Comparison of ENCODE assay signal across 30 mouse cellular contexts in genomic region chr12:106519141-106519540, GRCm38 (mm10).
"Had no signal": no experiment of that assay in that cellular context is flagged by ENCODE, and none has a peak within 500 bp of the region (broad histone marks: within the 10 kb centered on the region; RNA-seq: fewer than 3 reads in every experiment).

No protein-coding gene starts in this region.

- H3K27me3 ChIP-seq: liver, embryonic 12.5 days; liver, embryonic 13.5 days; liver, embryonic 15.5 days; lung, embryonic 15.5 days; megakaryocyte, embryonic 14.5 days; midbrain, embryonic 12.5 days; midbrain, embryonic 15.5 days; neural tube, embryonic 12.5 days had no signal

- ATAC-seq: liver, embryonic 12.5 days; liver, postnatal 0 days; lung, postnatal 0 days; midbrain, embryonic 13.5 days; midbrain, embryonic 15.5 days had no signal

- DNase-seq: left cerebral cortex, postnatal 4 days; liver; liver, embryonic 13.5 days; liver, postnatal 0 days; lung, adult 18-20 months; lung, adult 2 months; lung, embryonic 14.5 days; lung, postnatal 10 days; lung, postnatal 14 days; lung, postnatal 36 days; lung, postnatal 4 days; midbrain, embryonic 14.5 days had no signal

- H3K27ac ChIP-seq: left cerebral cortex, adult 2 months; limb, embryonic 10.5 days; limb, embryonic 12.5 days; limb, embryonic 13.5 days; limb, embryonic 15.5 days; liver, embryonic 12.5 days; liver, embryonic 13.5 days; liver, embryonic 14.5 days; liver, embryonic 15.5 days; lung, embryonic 15.5 days; macrophage; midbrain, embryonic 12.5 days; midbrain, embryonic 13.5 days; midbrain, embryonic 15.5 days; neural tube, embryonic 12.5 days had no signal

- H3K9me3 ChIP-seq: limb, embryonic 10.5 days; limb, embryonic 12.5 days; limb, embryonic 13.5 days; limb, embryonic 15.5 days; liver, embryonic 12.5 days; liver, embryonic 13.5 days; liver, embryonic 15.5 days; lung, embryonic 15.5 days; midbrain, embryonic 12.5 days; midbrain, embryonic 13.5 days; midbrain, embryonic 15.5 days; neural tube, embryonic 12.5 days had no signal

- H3K4me1 ChIP-seq: liver, embryonic 12.5 days; liver, embryonic 13.5 days; liver, embryonic 15.5 days; lung, embryonic 15.5 days; megakaryocyte, embryonic 14.5 days; midbrain, embryonic 15.5 days; neural tube, embryonic 12.5 days had no signal

- H3K4me2 ChIP-seq: limb, embryonic 12.5 days; limb, embryonic 13.5 days; limb, embryonic 15.5 days; liver, embryonic 11.5 days; liver, embryonic 12.5 days; liver, embryonic 13.5 days; liver, embryonic 15.5 days; lung, embryonic 14.5 days; lung, embryonic 15.5 days; midbrain, embryonic 12.5 days; midbrain, embryonic 13.5 days; midbrain, embryonic 15.5 days; neural tube, embryonic 12.5 days had no signal

- H3K9ac ChIP-seq: limb, embryonic 12.5 days; limb, embryonic 13.5 days; limb, embryonic 15.5 days; liver, embryonic 12.5 days; liver, embryonic 13.5 days; liver, embryonic 14.5 days; liver, embryonic 15.5 days; liver, postnatal 0 days; lung, embryonic 14.5 days; lung, embryonic 15.5 days; midbrain, embryonic 12.5 days; midbrain, embryonic 13.5 days; midbrain, embryonic 15.5 days; neural tube, embryonic 12.5 days had no signal

- H3K36me3 ChIP-seq: limb, embryonic 10.5 days; limb, embryonic 12.5 days; limb, embryonic 13.5 days; limb, embryonic 15.5 days; liver, embryonic 12.5 days; liver, embryonic 13.5 days; liver, embryonic 15.5 days; lung, embryonic 15.5 days; midbrain, embryonic 12.5 days; midbrain, embryonic 13.5 days; midbrain, embryonic 15.5 days; neural tube, embryonic 12.5 days had no signal

- H3K4me3 ChIP-seq: left cerebral cortex, adult 2 months; limb, embryonic 10.5 days; limb, embryonic 12.5 days; limb, embryonic 13.5 days; limb, embryonic 15.5 days; liver, embryonic 12.5 days; liver, embryonic 13.5 days; liver, embryonic 15.5 days; lung, embryonic 15.5 days; megakaryocyte, embryonic 14.5 days; midbrain, embryonic 12.5 days; midbrain, embryonic 13.5 days; midbrain, embryonic 15.5 days; myocyte; neural tube, embryonic 12.5 days had no signal
